Mouse (Mus musculus): ENCODE data around the gene Bag6. TPM values are rescaled to one million over a fixed set of nuclear protein-coding genes. Genes with fewer than 3 reads are reported as not detected.
"Not testable (repeated sequence)": the region's sequence is repeated elsewhere in the genome, so short reads cannot be mapped to it uniquely, and the experiment has no call there.

Gene Bag6
- polyA plus RNA-seq, 1 experiment, result 103 TPM

- DNase-seq (ENCODE audit: low read depth, low spot score), result no peak
- WGBS, result 62% methylated on average over 3 of the region's 3 CpGs
Measured at GRCm38 (mm10) chr17:35106522-35106921, 28.5 kb upstream of the Bag6 start.

DNA sequence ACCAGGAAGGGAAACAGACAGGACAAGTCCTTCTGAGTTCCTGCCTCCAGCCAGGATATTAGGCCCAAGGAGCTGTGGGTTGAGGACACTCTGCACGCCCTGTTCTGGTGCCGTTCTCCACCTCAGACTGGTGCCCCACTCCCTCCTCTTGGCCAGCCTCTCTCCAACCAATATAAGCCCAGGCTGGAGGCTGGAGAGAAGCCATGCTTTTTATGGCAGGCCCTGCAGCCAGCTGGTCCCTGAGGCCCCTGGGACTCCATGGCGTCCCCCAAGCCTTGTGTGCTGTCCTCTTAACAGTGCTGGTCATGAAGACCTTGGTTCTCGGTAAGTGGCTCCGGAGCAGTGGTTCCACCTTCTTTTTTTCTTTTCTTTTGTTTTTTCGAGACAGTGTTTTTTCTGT, 26.9 kb upstream of the Bag6 start, which contains the start of gene Ly6g5c:
Gene Ly6g5c (plus strand): TSS at position 183 of the 400 bp plus-strand sequence.
- WGBS, result 71% methylated on average over 6 of the region's 6 CpGs
- no peak for DNase-seq (ENCODE audit: low read depth, low spot score)

- DNase-seq (ENCODE audit: low read depth, low spot score), result no peak
- WGBS, result 76% methylated on average over 9 of the region's 9 CpGs
Measured at GRCm38 (mm10) chr17:35111774-35112173, 23.2 kb upstream of the Bag6 start.

- no peak for DNase-seq (ENCODE audit: low read depth, low spot score)
- 78% methylated on average over 8 of the region's 8 CpGs for WGBS
Measured at GRCm38 (mm10) chr17:35115046-35116019, 19.6 kb upstream of the Bag6 start, which contains the start of gene Ly6g5b. Gene Ly6g5b (minus strand): TSS chr17:35115428.

DNA sequence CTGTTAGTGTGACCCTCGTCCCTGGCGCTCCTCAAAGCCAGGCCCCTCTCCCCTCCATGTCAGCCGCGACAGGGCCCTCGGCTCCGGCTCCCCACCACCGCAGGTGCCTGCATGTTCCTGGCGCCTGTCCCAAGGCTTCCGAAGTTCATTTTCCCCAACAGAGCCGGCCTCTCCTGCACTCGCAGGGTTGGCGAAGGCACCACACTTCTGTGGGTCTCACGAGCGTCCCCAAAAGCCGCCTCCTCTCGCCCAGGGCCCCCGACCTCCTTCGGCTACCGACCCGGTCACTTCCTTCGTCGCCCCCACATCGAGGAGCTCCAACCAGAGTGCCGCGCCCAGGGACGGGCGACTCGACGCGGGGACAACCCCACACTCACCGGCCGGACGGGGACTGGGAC, 14.2 kb upstream of the Bag6 start:
- DNase-seq (ENCODE audit: low read depth, low spot score), result no peak
- WGBS, result under 1% methylated on average over 33 of the region's 33 CpGs

DNA sequence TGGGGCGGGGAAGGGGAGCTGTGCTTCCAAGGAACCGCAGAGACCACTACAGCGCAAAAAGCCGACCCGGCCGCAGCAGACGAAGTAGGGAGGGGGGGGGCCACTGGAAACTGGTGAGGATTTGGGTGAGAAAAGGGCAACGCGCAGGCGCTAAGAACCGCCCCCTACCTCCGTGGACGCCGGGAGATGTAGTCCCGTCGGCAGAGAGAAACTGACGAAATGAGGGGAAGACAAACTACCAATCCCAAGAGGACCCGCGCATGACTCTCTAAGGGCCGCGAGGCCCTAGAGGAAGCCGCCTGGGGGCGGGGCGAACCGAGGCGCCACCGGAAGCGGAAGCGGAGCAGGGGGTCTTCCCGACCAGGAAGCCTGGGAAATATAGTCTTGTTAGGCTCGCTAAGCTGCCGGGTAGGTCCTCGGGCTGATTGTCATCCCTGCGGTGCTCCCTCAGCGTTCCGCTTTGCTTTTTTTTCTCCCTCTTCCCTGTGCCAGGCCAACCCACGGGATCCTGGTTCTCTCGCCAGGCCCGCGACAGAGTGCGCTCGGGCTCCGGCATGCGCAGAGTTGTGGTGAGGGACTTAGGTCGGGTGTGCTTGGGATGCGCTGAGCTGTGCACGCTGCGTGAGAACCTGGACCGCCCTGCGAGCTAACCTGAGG, 13.7 kb upstream of the Bag6 start, which contains the start of gene Gpank1:
Gene Gpank1 (plus strand): TSS at position 313 of the 657 bp plus-strand sequence.
- DNase-seq (ENCODE audit: low read depth, low spot score), result peak; percentile 87
- WGBS, result under 1% methylated on average over 50 of the region's 50 CpGs

DNA sequence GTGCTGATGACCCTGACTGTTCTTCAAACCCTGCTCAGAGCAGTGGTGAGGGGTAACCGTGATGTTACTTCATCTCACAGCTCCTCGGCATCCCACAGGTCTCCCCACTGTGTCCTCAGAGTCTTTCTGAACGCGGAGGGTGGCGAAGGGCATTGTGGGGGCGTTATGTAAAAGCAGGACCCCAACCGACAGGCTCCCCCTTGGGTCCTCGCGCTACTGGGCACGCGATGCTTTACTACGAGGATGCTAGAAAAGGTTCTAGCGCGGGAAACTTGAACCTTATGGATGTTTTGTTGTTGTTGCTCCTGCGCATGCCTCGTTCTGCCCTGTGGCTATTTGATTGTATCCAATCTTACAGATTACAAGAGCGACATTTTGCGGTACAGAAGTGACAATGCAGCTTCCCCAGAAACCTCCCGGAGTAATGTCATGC, 13.1 kb upstream of the Bag6 start, which contains the start of gene Csnk2b:
Gene Csnk2b (minus strand): TSS at position 183 of the 433 bp plus-strand sequence.
- no peak for DNase-seq (ENCODE audit: low read depth, low spot score)
- WGBS, result under 1% methylated on average over 19 of the region's 19 CpGs

GRCm38 (mm10) chr17:35123287-35123686, 11.7 kb upstream of the Bag6 start:
- WGBS, result 89% methylated on average over 9 of the region's 9 CpGs

DNA sequence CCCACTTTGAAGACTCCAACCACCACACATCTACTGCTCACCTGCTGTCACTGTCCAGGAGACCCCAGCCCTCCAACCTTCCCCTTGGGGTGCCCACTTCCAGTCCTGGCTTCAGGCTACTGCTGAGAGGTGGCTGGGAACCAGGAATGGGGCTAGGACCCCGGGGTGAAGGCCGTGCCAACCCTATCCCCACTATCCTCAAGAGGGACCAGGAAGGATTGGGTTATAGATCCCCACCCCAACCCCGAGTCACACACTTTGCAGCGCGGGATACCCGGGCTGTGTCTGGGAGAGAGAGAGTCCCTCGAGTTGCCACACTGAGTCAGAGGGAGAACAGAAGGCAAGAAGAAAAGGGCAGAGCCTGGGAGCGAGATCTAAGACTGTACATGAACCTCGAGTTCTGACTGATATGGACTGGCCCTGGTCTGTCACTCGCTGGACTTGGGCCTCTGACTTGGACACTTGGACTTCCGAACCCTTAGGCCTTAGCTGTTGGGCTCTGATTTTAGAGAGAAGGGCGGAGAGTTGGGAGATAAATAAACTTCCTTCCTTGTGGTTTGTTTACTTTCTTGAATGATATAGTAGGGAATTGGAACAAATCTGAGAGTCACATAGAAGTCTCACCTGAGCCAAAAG, 10.6 kb upstream of the Bag6 start:
- 50% methylated on average over 12 of the region's 12 CpGs for WGBS
- DNase-seq (ENCODE audit: low read depth, low spot score), result not testable (repeated sequence)

More at GRCm38 (mm10) chr17:35123287-35123686, 11.7 kb upstream of the Bag6 start:
- DNase-seq (ENCODE audit: low read depth, low spot score), result not testable (repeated sequence)

DNA sequence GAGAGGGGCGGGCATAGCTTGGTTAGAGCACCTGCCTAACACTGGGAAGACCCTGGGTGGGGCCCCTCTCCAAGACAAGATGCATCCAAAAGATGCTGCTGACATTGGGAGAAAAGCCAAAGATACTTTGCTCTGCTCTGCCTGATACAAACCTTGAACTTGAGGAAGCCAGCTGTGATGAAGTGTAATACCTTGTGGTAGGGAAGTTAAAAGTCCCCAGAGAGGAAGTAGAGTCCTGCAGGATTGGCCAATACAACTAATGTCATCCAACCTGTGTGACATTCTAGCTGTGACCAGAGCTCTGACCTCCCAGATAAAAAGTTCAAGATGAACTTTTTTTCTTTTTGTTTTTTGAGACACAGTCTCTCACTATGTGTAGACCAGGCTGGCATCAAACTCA, 9.9 kb upstream of the Bag6 start:
- 86% methylated on average over 1 of the region's 1 CpGs for WGBS
- no peak for DNase-seq (ENCODE audit: low read depth, low spot score)

DNA sequence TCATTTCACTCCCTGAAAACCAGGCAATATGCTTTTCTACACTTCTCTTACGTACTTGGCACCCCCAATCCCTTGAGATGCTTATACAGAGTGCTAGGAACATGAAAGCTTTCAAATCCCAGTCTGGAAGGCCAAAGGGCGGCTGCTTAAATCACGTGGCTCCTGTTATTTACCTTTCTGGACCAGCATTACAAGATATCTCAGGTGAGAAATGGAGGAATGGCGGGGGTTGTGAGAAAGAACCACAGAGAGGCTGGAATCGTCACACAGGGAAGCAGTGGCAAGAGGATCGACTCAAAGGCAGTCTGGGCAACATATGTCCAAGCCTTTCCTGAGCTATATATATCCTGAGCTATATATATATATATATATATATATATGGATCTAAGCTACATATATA, 9.4 kb upstream of the Bag6 start:
- DNase-seq (ENCODE audit: low read depth, low spot score), result no peak
- 11% methylated on average over 6 of the region's 6 CpGs for WGBS

GRCm38 (mm10) chr17:35126206-35126611, 8.8 kb upstream of the Bag6 start, which contains the start of gene D17H6S53E:
Gene D17H6S53E (plus strand): TSS chr17:35126373.
- no peak for DNase-seq (ENCODE audit: low read depth, low spot score)
- WGBS, result 0% methylated on average over 36 of the region's 36 CpGs

DNA sequence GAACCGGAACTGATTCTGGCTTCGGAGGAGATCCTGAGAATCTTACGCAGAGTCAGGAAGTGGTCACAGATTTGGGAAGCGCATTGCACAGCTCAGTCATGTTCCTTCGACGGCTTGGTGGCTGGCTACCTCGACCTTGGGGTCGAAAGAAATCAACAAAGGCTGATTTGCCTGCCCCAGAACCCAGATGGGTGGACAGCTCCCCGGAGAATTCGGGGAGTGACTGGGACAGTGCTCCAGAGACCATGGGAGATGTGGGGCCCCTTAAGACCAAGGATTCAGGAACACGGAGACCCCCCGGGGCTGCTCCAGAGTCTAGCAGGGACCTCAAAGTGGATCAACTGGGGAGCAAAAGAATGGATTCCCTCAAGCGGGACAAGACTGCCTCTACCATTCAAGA, 8.0 kb upstream of the Bag6 start:
- no peak for DNase-seq (ENCODE audit: low read depth, low spot score)
- 40% methylated on average over 13 of the region's 13 CpGs for WGBS

GRCm38 (mm10) chr17:35128996-35129395, 6.0 kb upstream of the Bag6 start:
- 71% methylated on average over 11 of the region's 11 CpGs for WGBS
- DNase-seq (ENCODE audit: low read depth, low spot score), result no peak

DNA sequence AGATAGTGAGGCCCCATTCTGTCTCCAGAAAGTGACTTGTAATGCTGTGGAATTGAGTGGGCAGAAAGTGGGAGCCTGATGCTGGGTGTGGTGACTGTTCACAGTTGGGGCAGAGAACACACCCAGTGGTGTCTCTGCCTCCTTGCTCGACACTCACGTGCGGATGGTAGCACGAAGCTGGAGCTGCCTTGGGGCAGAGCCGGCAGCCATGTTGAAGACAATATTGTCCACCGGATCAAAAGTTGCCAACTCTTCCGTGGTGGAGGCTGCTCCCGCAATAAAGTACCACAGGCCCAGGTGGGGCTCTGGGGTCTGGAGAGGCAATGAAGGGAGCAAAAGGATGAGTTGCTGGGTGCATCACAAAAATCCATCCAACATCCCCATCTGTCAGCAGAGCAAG, 3.9 kb upstream of the Bag6 start:
- 86% methylated on average over 8 of the region's 8 CpGs for WGBS
- no peak for DNase-seq (ENCODE audit: low read depth, low spot score)

GRCm38 (mm10) chr17:35131500-35132173, 3.3 kb upstream of the Bag6 start, which contains the start of gene Apom:
Gene Apom (minus strand): TSS chr17:35132050.
- WGBS, result 59% methylated on average over 15 of the region's 15 CpGs
- no peak for DNase-seq (ENCODE audit: low read depth, low spot score)

DNA sequence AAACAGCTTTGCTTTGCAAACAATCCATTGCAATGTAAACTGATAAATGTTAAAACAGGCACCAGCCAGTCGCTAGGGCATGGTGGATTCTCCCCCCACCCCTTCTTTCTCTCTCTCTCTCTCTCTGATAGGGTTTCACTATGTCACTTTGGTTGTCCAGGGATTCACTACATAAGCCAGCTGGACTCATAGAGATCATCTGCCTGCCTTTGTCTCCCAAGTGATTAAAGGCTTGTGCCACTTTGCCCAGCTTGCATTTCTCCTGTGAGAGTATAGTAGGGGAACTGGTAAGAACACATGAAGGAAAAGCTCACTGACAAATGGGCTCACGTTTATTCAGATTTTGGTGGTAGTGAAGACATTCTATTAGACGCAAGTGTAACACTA, 2.8 kb upstream of the Bag6 start:
- WGBS, result 55% methylated on average over 3 of the region's 3 CpGs

GRCm38 (mm10) chr17:35133517-35133916, 1.5 kb upstream of the Bag6 start:
- 93% methylated on average over 7 of the region's 7 CpGs for WGBS

More for the DNA sequence above, 2.8 kb upstream of the Bag6 start:
- no peak for DNase-seq (ENCODE audit: low read depth, low spot score)

More at GRCm38 (mm10) chr17:35133517-35133916, 1.5 kb upstream of the Bag6 start:
- DNase-seq (ENCODE audit: low read depth, low spot score), result no peak

Measured in large intestine, adult 2 months (tissue).